Mouse (Mus musculus) CD4-positive, CD25-positive, alpha-beta regulatory T cell, adult 4 months (primary cell): ENCODE measurements around the gene Kif5c. TPM values are rescaled to one million over a fixed set of nuclear protein-coding genes. Genes with fewer than 3 reads are reported as not detected.

ENCODE experiments used
- ATAC-seq: one replicate; pipeline ENCODE4 v1.8.0; 2017
- polyA plus RNA-seq, 2 experiments: library from polyadenylated mRNA; unstranded; fragments of 100-300 nt; shearing (Covaris generic); gene quantifications; one replicate each; pipeline ENCODE4 v1.2.1; 2017

The Kif5c gene
- polyA plus RNA-seq, 2 experiments from 2014 or later, result 2.0 to 2.1 TPM

DNA sequence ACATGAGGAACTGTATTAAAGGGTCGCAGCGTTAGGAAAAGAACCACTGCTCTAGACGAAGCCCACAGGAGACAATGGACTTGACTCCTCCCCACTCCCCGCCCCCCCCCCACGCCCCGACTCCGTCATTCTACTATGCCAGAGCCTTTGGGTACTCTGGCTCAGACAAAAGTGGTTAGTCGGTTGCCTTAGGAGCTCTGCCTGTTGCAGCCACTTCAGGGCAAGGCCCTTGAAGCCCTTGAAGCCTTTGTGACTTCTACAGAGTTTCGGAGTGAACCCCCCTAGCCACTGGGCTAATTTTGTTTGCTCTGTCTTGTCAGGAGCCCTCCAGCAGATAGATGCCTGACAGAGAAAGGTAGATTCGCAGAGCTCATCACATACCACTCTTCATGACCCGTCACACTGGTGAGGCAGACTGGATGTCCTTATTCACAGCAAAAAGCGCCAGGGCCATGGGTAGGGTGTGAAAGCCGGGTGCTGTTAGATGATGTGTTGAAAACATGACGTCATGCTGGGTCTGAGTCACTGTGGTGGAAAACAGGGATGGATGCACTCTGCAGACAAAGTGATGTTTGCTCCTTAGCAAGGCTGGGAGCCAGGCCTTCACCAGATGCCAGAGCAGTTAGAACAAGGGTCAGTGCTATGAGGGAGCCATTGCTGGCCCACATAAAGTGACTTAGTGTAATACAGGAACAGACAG is 178.5 kb downstream of the Kif5c start:
- no peak for ATAC-seq

DNA sequence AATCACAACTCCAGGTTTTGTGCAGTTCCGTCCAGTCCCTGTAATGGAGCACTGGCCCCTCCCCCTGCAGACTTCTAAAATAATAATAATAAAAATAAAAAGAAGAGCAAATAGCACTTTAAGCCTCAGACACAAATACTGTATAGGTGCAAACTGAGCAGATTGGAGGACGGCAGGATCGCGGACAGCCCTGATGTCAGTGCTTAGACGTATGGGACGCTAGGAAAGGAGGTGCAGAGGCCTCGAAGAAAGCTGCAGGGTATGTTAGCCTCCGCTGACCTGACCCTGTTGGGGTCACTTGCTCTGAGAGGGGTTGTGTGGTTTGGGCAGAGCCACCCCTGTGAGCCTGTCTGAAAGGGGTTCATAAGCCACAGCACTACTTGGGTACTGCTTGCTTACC is 185.3 kb downstream of the Kif5c start:
- no peak for ATAC-seq

DNA sequence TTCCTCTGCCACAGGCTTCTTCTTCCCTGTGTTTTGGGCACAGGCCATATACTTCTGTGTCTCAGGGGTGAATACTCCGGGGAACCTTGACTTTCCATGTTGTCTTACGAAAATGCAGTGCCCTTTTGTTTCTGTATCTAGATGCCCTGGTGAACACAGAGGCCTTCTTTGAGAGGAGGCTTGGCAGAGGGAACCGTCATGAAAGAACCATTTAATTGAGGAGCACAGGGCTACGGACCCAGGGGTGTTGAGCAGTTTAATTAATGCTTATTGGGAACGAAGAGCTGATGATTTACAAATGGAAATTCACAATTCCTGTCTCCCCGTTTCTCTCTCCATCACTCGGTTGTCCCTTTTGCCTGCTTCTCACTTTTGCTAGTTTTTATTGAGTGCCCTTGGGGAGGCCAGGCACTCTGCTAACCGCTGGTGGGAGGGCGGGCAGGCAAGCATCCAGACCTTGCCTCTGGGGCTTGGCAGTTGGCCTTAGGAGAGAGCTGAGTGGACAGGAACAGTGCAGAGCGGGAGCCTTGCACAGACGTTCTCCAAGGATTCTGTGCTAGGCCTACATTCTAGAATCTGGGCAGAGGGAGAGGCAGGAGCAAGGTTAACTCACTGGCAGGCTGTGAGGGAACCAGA is 186.8 kb downstream of the Kif5c start:
- no peak for ATAC-seq

DNA sequence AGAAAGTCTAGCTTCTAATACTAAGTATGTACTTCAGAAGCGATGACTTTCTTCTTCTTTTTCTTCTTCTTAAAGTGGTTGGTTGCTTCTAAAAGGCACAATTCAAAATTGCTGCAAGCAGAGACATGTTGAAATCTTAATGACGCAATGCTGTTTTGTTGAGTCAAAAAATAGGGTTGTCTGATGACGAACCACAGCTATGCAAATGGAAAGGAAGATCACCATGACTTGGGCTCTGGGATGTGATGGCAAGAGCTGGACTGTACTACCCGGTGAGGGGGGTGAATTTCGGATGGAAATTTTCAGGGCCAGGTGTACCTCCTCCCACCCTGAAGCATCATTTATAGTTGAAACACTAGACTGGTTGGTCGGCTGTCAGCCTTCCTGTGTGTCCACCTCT is 190.4 kb downstream of the Kif5c start:
- ATAC-seq, result no peak

DNA sequence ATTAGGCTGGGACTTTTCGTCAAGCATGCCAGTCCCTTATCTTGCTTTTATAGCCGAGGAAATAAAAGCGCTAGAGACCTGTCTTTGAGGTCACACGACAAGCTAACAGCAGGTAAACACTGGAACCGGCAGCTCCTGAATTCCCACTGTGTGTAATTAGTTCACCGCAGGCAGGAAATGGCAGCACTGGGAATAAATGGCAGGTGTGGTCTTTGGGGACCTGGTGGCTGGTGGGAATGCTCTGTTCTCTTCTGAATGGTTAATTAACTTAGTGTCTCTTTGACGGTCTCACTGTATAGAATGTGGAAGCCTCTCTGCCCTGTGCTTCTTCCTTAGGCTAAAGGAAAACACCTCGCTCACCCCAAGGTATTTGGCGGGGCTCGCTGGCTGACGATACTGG is 192.3 kb downstream of the Kif5c start:
- no peak for ATAC-seq

DNA sequence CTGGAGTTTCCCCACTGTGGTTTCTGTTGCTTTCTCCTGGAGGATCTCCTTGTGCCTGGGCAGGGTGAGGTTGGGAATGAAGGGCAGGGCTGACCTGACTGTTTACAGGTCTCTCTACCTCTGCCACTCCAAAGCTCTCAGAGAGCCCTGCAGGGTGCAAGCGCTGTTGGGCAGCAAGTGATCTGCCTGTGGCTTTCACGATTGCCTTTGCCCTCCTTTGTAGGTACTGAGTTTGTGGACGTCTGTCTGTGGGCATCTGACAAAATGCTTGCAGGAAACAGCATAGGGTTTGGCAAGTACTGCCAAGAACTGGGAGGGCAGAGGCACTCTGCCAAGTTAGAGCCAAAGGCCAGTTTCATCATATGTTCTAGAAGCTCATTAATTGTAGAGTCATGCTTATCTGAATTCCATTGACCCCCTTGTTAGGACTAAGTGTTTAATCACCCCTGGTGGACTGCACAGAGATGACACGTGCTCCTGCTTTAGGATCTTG is 192.8 kb downstream of the Kif5c start:
- no peak for ATAC-seq

DNA sequence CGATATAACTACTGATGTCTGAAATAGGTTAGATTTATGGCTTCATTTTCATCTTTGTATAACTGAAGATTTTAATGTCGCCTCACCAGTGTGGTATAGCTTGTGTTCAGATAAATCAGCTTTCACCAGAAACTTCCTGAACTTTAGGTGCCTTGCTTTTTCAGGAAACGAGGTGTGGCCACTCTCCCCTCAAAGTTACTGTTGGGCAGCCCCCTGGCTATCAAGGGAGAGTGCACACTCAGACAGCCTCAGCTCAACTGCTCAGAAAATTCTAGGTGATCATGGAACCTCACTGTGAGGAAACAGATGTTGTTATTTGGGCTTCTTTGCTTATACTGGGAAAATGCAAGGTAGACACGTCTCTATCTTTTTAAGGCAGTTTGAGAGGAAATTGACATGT is 194.1 kb downstream of the Kif5c start:
- ATAC-seq, result no peak

DNA sequence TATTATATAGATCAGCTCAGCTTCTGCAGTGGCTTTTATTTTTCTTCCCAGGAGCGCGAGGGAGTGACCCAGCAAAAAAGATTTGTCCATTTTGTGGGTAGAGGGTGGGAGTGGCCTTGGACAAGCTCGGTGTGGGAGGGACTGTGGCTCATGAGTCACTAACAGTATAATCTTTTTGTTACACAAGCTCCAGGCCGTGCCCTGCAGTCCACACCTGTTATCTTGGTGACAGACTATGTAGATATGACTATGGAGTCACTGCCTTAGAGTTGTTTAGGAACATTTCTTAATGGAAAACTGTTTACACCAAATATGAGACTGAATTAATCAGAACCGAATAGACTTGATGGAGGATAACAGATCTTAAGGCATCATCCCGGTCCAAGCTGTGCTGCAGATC is 194.9 kb downstream of the Kif5c start:
- ATAC-seq, result no peak

DNA sequence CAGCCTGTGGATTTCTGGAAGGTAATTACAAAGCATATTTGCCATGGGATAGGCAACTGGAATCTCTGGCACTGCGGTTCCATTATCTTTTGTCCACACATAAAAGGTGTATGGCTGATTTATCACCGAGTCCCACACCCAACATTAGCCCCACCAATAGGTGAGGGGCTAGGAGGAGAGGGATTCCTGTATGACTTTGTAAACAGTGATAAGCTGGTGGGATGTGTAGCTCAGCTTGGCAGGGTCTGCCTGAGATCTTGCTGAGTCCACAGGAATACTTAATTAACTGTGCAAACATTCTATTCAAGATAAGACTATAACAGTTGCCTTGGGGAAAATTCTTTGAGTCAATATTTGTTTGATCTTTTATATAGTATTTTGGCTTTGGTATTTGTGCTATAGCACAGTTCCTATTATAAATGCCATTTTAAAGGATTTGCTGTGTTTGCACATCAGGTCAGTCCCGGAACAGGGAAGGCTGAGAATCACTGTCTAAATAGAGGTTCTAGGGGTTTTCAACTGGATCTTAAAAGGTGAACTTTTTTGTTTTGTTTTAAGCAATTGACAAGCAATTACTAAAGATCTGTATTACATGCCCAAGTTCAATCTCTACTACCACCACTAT is 196.7 kb downstream of the Kif5c start:
- ATAC-seq, result no peak

DNA sequence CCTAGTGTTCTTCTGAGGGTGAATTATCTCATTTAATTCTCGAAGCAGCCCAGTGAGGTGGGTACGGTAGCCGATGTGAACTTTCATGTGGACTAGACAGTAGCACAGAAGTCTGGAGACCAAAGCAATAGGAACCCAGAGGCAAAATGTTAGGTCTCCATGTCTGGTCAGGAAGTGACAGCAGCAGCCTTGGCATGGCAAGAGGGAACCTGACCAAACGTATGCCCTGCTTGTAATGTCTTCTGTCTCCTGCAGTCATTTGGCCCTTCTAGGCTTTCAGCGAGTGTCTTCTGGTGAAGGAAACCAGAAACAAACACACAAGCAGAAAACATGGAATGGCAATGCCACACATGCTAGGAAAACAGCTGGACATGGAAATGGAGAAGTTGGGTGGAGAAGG is 197.5 kb downstream of the Kif5c start:
- ATAC-seq, result no peak

DNA sequence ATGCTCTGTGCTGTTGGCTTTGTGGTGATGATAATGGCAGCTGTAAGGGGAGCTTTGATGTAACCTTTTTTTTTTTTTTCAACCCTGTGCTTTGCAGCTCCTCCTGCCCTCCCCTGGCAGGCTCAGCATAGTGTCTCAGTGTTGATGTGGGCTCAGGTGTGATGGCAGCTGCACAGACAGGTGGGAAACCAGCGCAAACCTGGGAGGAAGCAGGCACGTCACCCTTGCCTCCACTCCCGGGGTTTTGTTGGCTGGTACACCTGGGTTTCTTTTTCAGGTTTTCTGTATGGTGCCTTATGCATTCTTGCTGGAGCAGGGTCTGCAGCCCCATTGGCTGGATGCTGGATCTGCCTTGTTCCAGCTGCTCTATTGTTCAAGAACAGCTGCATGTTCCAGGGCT is 198.1 kb downstream of the Kif5c start:
- no peak for ATAC-seq

DNA sequence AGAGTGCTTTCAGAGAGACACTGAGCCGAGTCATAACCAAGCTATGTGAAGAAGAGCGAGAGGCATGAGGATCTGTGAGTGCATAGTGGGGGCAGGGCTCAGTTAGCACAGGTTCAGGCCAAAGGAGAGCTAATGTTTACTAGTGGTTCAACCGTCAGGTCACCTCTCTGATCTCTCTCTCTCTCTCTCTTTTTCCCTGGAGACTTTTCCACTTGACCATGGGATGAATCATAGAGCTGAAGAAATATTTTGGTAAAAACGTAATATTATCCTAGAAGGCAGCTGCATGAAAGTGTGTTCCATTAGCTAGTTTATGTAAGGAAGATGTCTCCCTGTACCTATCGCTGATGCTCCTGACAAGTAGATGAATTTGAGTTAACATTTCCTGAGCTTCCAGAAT is 199.0 kb downstream of the Kif5c start:
- no peak for ATAC-seq

DNA sequence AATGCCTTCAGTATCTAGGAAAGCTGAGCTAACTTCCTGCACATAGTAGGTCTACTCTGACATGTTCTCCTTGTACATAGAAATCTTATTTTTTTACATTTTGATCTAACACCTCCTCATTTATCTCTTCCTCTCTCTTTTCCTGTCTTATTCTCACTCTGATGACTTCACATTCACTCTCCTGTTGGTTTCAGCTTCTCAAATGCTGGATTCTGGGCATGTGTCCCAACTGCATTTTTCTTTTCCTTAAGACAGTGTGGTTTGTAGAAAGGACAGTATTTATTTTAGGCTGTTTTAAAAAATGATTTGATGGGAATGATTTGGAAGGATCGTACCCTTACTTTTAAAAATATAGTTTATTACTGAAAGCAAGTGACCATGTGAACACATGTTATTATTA is 203.2 kb downstream of the Kif5c start:
- ATAC-seq, result no peak

Other genes starting within 250 kb of the Kif5c start
- gene Epc2, start 167.8 kb upstream of the Kif5c start, polyA plus RNA-seq, result 10 to 100 TPM; 11.0 to 12.5 TPM
- gene Lypd6b, start 168.4 kb downstream of the Kif5c start, polyA plus RNA-seq, result under 1 TPM; 0.19 to 0.79 TPM